Mouse (Mus musculus) myocyte (in vitro differentiated cells): ENCODE results near the gene Tnpo3. TPM values are rescaled to one million over a fixed set of nuclear protein-coding genes. Genes with fewer than 3 reads are reported as not detected.

Experiments used
- H3K27me3 ChIP-seq: one replicate; pipeline ENCODE4 v1.6.1; 2011; ENCODE audit not compliant: control insufficient read depth, insufficient read depth, insufficient read length
- H3K36me3 ChIP-seq: one replicate; pipeline ENCODE4 v1.6.1; 2011; ENCODE audit not compliant: control insufficient read depth, insufficient read depth
- H3K4me2 ChIP-seq: one replicate; pipeline ENCODE4 v1.6.1; 2011; ENCODE audit warnings: low read depth, control low read depth
- H3K4me3 ChIP-seq: one replicate; pipeline ENCODE4 v1.5.1; 2011; ENCODE audit warnings: mild to moderate bottlenecking, control low read depth, moderate library complexity
- H3K79me2 ChIP-seq: one replicate; pipeline ENCODE4 v1.6.1; 2011; ENCODE audit not compliant: control insufficient read depth, insufficient read depth
- H3ac ChIP-seq: one replicate; pipeline ENCODE4 v1.6.1; 2011; ENCODE audit not compliant: control insufficient read depth, insufficient read length
- CEBPB ChIP-seq: IDR thresholded peaks from 2 replicates; pipeline ENCODE4 v1.6.1; 2011; ENCODE audit warnings: mild to moderate bottlenecking, moderate library complexity; ENCODE audit not compliant: poor library complexity, insufficient read depth, severe bottlenecking
- E2F4 ChIP-seq: IDR thresholded peaks from one replicate; pipeline ENCODE4 v1.6.1; 2011; ENCODE audit warnings: mild to moderate bottlenecking, control low read depth, moderate library complexity; ENCODE audit not compliant: insufficient read depth
- MAX ChIP-seq: IDR thresholded peaks from one replicate; pipeline ENCODE4 v1.6.1; 2011; ENCODE audit warnings: low read depth, mild to moderate bottlenecking, control low read depth
- MYOD1 ChIP-seq, 3 experiments: IDR thresholded peaks; one replicate each; pipeline ENCODE4 v1.6.1; 2011; ENCODE audit warnings: control low read depth in 2 of 3, low read depth in 2 of 3, mild to moderate bottlenecking in 2 of 3, moderate library complexity in 1 of 3; ENCODE audit not compliant: insufficient read length in 2 of 3, control insufficient read depth in 1 of 3
- MYOG ChIP-seq, 3 experiments: IDR thresholded peaks; one replicate each; pipeline ENCODE4 v1.6.1; 2011; ENCODE audit warnings: control low read depth in 2 of 3, low read depth in 2 of 3, mild to moderate bottlenecking in 2 of 3; ENCODE audit not compliant: insufficient read length in 2 of 3, control insufficient read depth in 1 of 3, insufficient read depth in 1 of 3
- POLR2A ChIP-seq: IDR thresholded peaks from one replicate; pipeline ENCODE4 v1.6.1; 2011; ENCODE audit warnings: low read depth, mild to moderate bottlenecking, control low read depth, moderate library complexity; ENCODE audit not compliant: insufficient read length
- POLR2AphosphoS2 ChIP-seq: IDR thresholded peaks from one replicate; pipeline ENCODE4 v1.6.1; 2011; ENCODE audit warnings: low read depth, control low read depth; ENCODE audit not compliant: insufficient read length
- REST ChIP-seq: IDR thresholded peaks from one replicate; pipeline ENCODE4 v1.6.1; 2011; ENCODE audit warnings: mild to moderate bottlenecking, control low read depth, moderate library complexity; ENCODE audit not compliant: insufficient read depth, insufficient read length
- SRF ChIP-seq: IDR thresholded peaks from one replicate; pipeline ENCODE4 v1.6.1; 2011; ENCODE audit warnings: low read depth; ENCODE audit not compliant: control insufficient read depth, insufficient read length
- TCF12 ChIP-seq: IDR thresholded peaks from one replicate; pipeline ENCODE4 v1.6.1; 2011; ENCODE audit warnings: mild to moderate bottlenecking, control low read depth; ENCODE audit not compliant: poor library complexity, insufficient read depth, severe bottlenecking
- TCF3 ChIP-seq: IDR thresholded peaks from one replicate; pipeline ENCODE4 v1.6.1; 2011; ENCODE audit warnings: low read depth, control low read depth; ENCODE audit not compliant: insufficient read length
- USF1 ChIP-seq: IDR thresholded peaks from one replicate; pipeline ENCODE4 v1.6.1; 2011; ENCODE audit warnings: low read depth, mild to moderate bottlenecking, control low read depth, moderate library complexity
- polyA plus RNA-seq: library from polyadenylated mRNA; unstranded; fragments of >200 nt; fragmentation: generic; extraction: Trizol; gene quantifications from one replicate; pipeline ENCODE4 v1.2.1, GENCODE M21; 2012; ENCODE audit warnings: missing spikeins

The Tnpo3 gene
- polyA plus RNA-seq, 1 experiment = 25.6 TPM

GRCm38 (mm10) chr6:29500810-29501209 lies 108.9 kb downstream of the Tnpo3 start:
- H3K4me2 ChIP-seq = no peak overlapping the region
- no peaks in the 10 kb centered on the region for H3K36me3 ChIP-seq
- no peaks in the 10 kb centered on the region for H3K79me2 ChIP-seq
- TF ChIP-seq POLR2A (no peak), TCF12 (no peak), USF1 (no peak), E2F4 (no peak), TCF3 (no peak), MYOD1 (IDR thresholded peaks at IDR 0.05; ENCODE audit: control insufficient read depth in 1 of 3, insufficient read length in 2 of 3, low read depth in 2 of 3) (no peak)
- H3K4me3 ChIP-seq = no peak overlapping the region
- H3K27me3 ChIP-seq = peaks cover 53% of the 10 kb centered on the region
- no peak overlapping the region for H3ac ChIP-seq

DNA sequence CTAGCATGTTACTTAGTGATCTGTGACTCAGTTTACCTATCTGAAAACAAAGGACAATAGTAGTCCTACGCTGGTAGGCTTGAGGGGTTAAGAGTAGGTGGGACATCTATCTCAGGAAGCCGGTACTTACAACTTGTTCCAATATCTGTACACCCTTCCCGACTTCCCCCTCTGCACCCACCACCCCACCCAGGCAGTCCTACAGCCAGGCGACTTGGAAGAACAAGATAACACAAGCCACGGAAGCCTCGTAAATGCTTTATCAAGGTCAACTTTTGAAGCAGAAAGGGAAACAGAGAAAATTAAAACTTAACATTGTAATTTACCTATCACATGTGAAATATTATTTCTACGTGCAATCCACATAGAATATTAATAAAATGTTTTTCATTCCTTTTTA lies 109.5 kb downstream of the Tnpo3 start:
- Histone ChIP-seq H3K79me2 (no peaks in the 10 kb centered on the region), H3ac (no peak overlapping the region), H3K4me2 (no peak overlapping the region), H3K27me3 (peaks cover 52% of the 10 kb centered on the region), H3K36me3 (no peaks in the 10 kb centered on the region), H3K4me3 (no peak overlapping the region)
- TF ChIP-seq SRF (no peak), MYOD1 (IDR thresholded peaks at IDR 0.05; ENCODE audit: control insufficient read depth in 1 of 3, insufficient read length in 2 of 3, low read depth in 2 of 3) (no peak), E2F4 (no peak), CEBPB (no peak), TCF12 (no peak), REST (no peak), POLR2AphosphoS2 (no peak), TCF3 (no peak), POLR2A (no peak), MYOG (IDR thresholded peaks at IDR 0.05; ENCODE audit: control insufficient read depth in 1 of 3, insufficient read depth in 1 of 3, insufficient read length in 2 of 3, low read depth in 2 of 3) (no peak), MAX (no peak), USF1 (no peak)

DNA sequence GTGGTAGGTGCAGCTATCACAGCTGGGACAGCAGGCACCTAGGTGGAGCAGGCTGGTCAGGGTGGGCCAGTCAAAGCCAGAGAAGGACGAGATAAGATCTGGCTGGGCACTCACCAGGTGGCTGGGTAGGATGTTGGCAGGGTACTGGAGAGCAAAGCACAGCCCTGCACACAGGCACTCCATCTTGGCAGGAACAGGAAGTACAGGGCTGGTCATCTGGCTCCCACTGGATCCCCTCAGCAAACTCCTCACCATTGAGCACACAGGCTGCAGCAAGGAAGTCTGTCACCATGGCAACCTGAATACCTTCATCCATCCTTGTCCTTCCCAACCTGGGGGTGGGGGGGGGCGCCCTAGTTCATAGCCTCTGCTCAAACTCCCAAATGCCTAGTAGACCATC lies 111.9 kb downstream of the Tnpo3 start:
- no peak overlapping the region for H3ac ChIP-seq
- H3K36me3 ChIP-seq = no peaks in the 10 kb centered on the region
- no peak overlapping the region for H3K4me3 ChIP-seq
- peaks cover 37% of the 10 kb centered on the region for H3K27me3 ChIP-seq
- H3K4me2 ChIP-seq = no peak overlapping the region
- H3K79me2 ChIP-seq = no peaks in the 10 kb centered on the region
- TF ChIP-seq MAX (no peak), MYOG (IDR thresholded peaks at IDR 0.05; ENCODE audit: control insufficient read depth in 1 of 3, insufficient read depth in 1 of 3, insufficient read length in 2 of 3, low read depth in 2 of 3) (no peak), REST (no peak), CEBPB (no peak), POLR2A (no peak), SRF (no peak)

GRCm38 (mm10) chr6:29496270-29496669 lies 113.4 kb downstream of the Tnpo3 start:
- Histone ChIP-seq H3K4me2 (no peak overlapping the region), H3K4me3 (no peak overlapping the region), H3K27me3 (peaks cover 28% of the 10 kb centered on the region), H3K36me3 (no peaks in the 10 kb centered on the region), H3ac (no peak overlapping the region), H3K79me2 (no peaks in the 10 kb centered on the region)
- no peak for TF ChIP-seq POLR2A
- no peak for TF ChIP-seq REST
- no peak for TF ChIP-seq MYOG (IDR thresholded peaks at IDR 0.05; ENCODE audit: control insufficient read depth in 1 of 3, insufficient read depth in 1 of 3, insufficient read length in 2 of 3, low read depth in 2 of 3)
- TF ChIP-seq CEBPB = no peak
- TF ChIP-seq TCF3 = no peak
- no peak for TF ChIP-seq MYOD1 (IDR thresholded peaks at IDR 0.05; ENCODE audit: control insufficient read depth in 1 of 3, insufficient read length in 2 of 3, low read depth in 2 of 3)
- TF ChIP-seq E2F4 = no peak
- TF ChIP-seq MAX = no peak
- no peak for TF ChIP-seq POLR2AphosphoS2
- TF ChIP-seq SRF = no peak
- TF ChIP-seq USF1 = no peak
- no peak for TF ChIP-seq TCF12

DNA sequence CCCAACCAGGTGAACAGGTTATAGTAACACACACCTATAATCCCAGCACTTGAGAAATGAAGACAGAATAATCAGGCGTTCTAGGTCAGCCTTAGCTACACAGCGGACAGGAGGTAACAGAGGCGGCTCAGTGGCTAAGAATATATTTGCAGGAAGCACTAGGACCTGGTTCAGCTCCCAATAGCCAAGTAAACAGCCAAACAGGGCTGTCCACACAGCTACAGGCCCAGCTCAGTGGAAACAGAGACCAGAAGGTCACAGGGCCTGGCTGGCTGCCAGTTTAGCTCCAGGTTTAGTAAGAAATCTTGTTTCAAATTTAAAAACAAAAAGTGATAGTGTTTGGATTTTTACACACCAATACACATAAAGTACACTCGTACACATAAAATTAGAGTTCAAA lies 115.6 kb downstream of the Tnpo3 start:
- H3K27me3 ChIP-seq = peaks cover 33% of the 10 kb centered on the region

More for the DNA sequence above, 115.6 kb downstream of the Tnpo3 start:
- H3K4me2 ChIP-seq = no peak overlapping the region
- H3K36me3 ChIP-seq = no peaks in the 10 kb centered on the region
- no peaks in the 10 kb centered on the region for H3K79me2 ChIP-seq
- H3K4me3 ChIP-seq = no peak overlapping the region
- no peak for TF ChIP-seq USF1
- no peak for TF ChIP-seq MYOG (IDR thresholded peaks at IDR 0.05; ENCODE audit: control insufficient read depth in 1 of 3, insufficient read depth in 1 of 3, insufficient read length in 2 of 3, low read depth in 2 of 3)
- no peak for TF ChIP-seq MAX
- no peak for TF ChIP-seq TCF3
- no peak for TF ChIP-seq CEBPB
- no peak for TF ChIP-seq SRF
- no peak for TF ChIP-seq TCF12
- TF ChIP-seq E2F4 = no peak
- no peak for TF ChIP-seq MYOD1 (IDR thresholded peaks at IDR 0.05; ENCODE audit: control insufficient read depth in 1 of 3, insufficient read length in 2 of 3, low read depth in 2 of 3)
- TF ChIP-seq POLR2AphosphoS2 = no peak
- no peak for TF ChIP-seq POLR2A
- TF ChIP-seq REST = no peak
- no peak overlapping the region for H3ac ChIP-seq

Other genes with a start within 250 kb of the Tnpo3 start
- gene Opn1sw, start 221.4 kb downstream of the Tnpo3 start, polyA plus RNA-seq = 0.17 TPM
- gene Ccdc136, start 213.6 kb downstream of the Tnpo3 start, polyA plus RNA-seq = 16.7 TPM
- 268 TPM for gene Flnc, start 176.6 kb downstream of the Tnpo3 start, polyA plus RNA-seq
- gene Atp6v1f, start 142.2 kb downstream of the Tnpo3 start, polyA plus RNA-seq = 242 TPM
- gene Atp6v1fnb, start 138.4 kb downstream of the Tnpo3 start, polyA plus RNA-seq = not detected
- gene Kcp, start 101.9 kb downstream of the Tnpo3 start, polyA plus RNA-seq = 0.26 TPM
- 0.32 TPM for gene Irf5, start 83.3 kb downstream of the Tnpo3 start, polyA plus RNA-seq
- gene Tspan33, start 84.3 kb upstream of the Tnpo3 start, polyA plus RNA-seq = 8.6 TPM
- 30.2 TPM for gene Smo, start 125.6 kb upstream of the Tnpo3 start, polyA plus RNA-seq
- 10.1 TPM for gene Ahcyl2, start 158.1 kb upstream of the Tnpo3 start, polyA plus RNA-seq